Mouse (Mus musculus) kidney, postnatal 25 days (tissue): ENCODE measurements at regions not wholly inside any gene's neighbourhood (a gene's known extent, or its start where the extent isn't known, plus 50 kb on each side); places are given as distances from the start of the nearest gene placed in this dataset.
A peak's percentile ranks its signal among the peaks of the same experiment; 100 is the strongest.

Experiments
- DNase-seq, 2 experiments: peaks; one replicate each; pipeline ENCODE4 v3.0.0; 2021; ENCODE audit warnings: mixed read lengths in 2 of 2

GRCm38 (mm10) chr7:84800966-84801365 is 52.4 kb upstream of the Olfr291 start:
- DNase-seq = no peak

- peak in 1 of 2 experiments; percentile 11 for DNase-seq
Observed at GRCm38 (mm10) chr7:84794655-84795054, 58.7 kb upstream of the Olfr291 start.

DNA sequence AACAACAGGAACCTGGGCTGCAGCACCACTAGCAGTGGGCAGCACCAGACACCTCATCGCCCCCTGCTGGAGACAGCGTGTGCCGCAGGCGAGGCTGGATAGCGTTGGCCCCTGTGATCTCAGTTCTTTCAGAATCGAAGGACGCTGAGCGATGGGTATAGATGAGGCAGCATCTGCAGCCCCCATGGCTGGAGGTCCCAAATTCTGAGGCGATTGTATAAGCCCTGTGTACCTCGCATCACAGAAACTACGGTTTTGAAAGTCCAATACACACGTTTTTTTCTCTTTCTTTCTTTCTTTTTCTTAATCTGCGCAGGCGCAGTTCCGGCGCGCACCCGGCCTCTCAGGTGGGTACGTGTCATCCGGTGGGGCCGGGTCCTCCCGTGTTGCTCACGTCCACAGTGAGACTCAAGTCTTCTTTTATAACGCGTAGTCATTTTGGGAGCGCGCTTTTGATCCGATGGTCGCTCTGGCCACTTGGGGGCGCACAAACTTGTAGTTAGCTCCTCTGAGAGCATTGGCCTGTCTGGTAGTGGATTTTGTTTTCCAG is 74.0 kb upstream of the Olfr291 start:
- peak; percentile 88 to 92 for DNase-seq

- no peak for DNase-seq
Observed at GRCm38 (mm10) chr7:84777696-84778095, 75.7 kb upstream of the Olfr291 start.

- DNase-seq = no peak
Observed at GRCm38 (mm10) chr7:84756261-84756660, 66.5 kb upstream of the Zfand6 start.

DNA sequence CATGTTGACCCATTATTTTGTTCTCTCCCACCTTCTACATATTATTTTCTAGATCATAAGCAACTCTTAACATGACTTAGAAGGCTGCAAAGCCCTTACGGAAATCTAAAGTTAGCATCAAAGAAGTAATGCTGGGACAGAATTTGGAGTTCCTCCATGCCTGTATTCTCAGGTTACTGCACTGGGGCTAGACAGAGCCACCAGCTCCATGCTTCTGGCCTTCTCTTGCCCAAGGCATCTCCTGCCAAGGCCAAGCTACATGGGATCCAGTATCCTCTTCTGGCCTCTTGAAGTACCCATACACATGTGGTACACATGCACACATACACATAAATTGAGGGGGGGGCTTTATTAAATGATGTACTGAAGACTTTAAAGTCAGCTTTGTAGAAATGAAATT is 63.6 kb upstream of the Zfand6 start:
- DNase-seq = no peak

DNA sequence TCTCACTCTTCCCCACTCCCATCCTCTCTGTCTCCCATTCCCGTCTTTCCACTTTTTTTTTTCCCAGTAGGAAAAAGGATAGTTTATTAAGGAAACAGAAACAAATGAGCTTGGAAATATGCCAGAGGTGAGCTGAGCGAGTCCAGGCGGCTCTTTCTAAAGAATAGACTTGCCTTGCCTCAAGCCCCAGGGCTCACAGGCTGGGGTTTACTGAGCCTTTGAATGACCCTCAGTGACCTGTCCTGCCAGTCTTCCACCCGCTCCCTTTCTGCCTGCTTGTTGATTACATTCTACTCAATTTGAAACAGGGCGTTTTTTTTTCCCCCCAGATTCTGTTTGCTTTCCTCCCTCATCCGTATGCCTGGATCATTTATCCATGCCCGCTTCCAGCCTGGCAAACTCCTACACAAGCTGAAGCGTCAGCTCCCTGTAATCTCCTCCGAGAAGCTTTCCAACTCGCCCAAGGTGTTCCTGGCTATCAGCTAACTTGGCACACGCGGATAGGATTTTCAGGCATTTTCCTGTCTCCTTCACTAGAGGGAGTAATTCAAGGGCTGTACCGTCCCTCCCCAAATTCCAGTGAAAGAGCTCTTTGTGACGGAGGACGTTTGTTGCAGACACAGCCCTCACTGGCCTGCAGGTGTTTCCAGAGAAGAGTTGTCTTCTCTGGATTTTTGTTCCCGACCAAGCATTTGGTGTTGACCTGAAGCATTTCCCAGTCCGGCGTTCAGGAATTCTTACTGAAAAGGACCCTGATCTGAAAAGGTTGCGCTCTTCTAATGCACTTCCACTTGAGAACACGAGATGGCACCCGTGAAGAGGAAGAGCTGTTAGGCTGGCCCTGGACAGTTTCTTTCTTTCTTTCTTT is 59.9 kb upstream of the Zfand6 start:
- DNase-seq = peak; percentile 70 to 78

- DNase-seq = no peak
Observed at GRCm38 (mm10) chr7:84747847-84748246, 58.1 kb upstream of the Zfand6 start.

DNA sequence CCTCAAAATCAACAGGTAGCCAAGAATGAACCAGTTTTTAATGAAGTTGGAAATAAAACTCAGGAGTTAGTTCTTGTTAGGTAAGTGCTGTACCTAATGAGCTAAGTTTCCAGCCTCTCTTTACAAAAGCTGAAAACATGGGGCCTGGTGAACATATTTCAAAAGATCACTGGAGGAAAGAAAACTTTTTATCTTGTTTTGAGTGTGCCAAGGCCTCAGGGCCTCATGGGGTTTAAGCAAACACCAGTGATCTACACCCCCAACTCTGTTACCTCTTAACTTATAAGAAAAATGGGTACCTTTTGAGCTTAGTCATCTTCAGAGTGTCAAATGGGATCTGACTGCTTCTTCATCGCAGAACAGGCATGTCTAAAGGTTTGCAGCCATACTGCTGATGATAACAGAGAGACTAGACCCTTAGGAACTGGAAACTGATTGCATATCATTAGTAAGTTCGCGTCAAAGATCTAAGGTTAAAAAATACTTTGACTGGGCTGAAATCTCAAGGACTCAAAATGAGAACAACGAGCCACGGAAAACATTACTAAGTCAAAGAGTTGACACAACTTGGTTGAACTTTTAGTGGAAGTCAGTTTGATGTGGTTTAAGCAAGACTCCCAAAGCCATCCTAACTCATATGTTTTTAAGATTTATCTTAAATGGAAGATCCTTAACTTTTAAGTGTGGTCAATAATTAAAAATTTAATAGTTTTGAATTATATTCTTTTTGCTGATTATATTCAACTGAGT is 54.7 kb upstream of the Zfand6 start:
- no peak for DNase-seq

GRCm38 (mm10) chr7:84739965-84740390 is 50.2 kb upstream of the Zfand6 start:
- DNase-seq = peak in 1 of 2 experiments; percentile 70
